Mouse (Mus musculus): ENCODE results near the gene Eif4e3.

- no peak for TF ChIP-seq EP300 (IDR thresholded peaks at IDR 0.05; ENCODE audit: low read depth)
- no peak for TF ChIP-seq CTCF (IDR thresholded peaks at IDR 0.05; ENCODE audit: low read depth)
These were observed 46.6 kb downstream of the Eif4e3 start for GRCm38 (mm10) chr6:99619964-99620363.
